Comparison of ENCODE assay signal across 8 mouse cellular contexts in the genomic region with DNA sequence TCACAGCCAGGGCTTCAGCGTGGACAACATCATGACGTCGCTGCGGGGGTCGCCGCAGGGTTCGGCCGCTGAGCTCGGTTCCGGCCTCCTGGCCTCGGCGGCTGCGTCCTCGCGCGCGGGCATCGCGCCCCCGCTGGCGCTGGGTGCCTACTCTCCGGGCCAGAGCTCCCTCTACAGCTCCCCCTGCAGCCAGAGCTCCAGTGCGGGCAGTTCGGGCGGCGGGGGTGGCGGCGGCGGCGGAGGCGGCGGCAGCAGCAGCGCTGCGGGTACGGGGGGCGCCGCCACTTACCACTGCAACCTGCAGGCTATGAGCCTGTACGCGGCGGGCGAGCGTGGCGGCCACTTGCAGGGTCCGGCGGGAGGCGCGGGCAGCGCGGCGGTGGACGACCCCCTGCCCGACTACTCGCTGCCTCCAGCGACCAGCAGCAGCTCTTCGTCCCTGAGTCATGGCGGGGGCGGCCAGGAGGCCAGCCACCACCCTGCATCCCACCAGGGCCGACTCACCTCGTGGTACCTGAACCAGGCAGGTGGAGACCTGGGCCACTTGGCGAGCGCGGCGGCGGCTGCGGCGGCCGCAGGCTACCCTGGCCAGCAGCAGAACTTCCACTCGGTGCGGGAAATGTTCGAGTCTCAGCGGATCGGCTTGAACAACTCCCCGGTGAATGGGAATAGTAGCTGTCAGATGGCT. TPM values are rescaled to one million over a fixed set of nuclear protein-coding genes. Genes with fewer than 3 reads are reported as not detected.
DNase-seq lines count a peak whose midpoint lies in the region; ATAC-seq and TF ChIP-seq lines count a peak whose summit lies in the region.

No protein-coding gene starts in this region.

- peak overlapping the region; percentile 96 for H3K27ac ChIP-seq in embryonic facial prominence, embryonic 14.5 days (replicated peaks; ENCODE audit: low read depth, low read length)
- peak overlapping the region; percentile 90 for H3K27ac ChIP-seq in hindbrain, embryonic 10.5 days
- H3K27ac ChIP-seq in limb, embryonic 15.5 days, result peak overlapping the region; percentile 97

- H3K9ac ChIP-seq in embryonic facial prominence, embryonic 14.5 days (ENCODE audit: low read depth, low read length), result peak overlapping the region; percentile 92
- H3K9ac ChIP-seq in limb, embryonic 15.5 days, result peak overlapping the region; percentile 78

- peak; percentile 77 for DNase-seq in 3134 (ENCODE audit: extremely low read depth, insufficient read length, low spot score)
- peak; percentile 46 for DNase-seq in CD4-positive, CD25-positive, alpha-beta regulatory T cell, adult 2 months (ENCODE audit: low read depth, low spot score)
- DNase-seq in embryonic facial prominence, embryonic 14.5 days (ENCODE audit: low spot score), result no peak
- peak; percentile 60 for DNase-seq in hindbrain, embryonic 10.5 days (ENCODE audit: low spot score)
- no peak for DNase-seq in yolk sac, embryonic 10.5 days (ENCODE audit: low spot score)
- no peak for DNase-seq in right cerebral cortex, postnatal 25 days

- 0 out of 2 replicates have a peak, but pooled peaks cover 3% of the 10 kb centered on the region for H3K4me1 ChIP-seq in embryonic facial prominence, embryonic 14.5 days (ENCODE audit: control insufficient read depth, insufficient read depth, low read length)
- peaks cover 63% of the 10 kb centered on the region for H3K4me1 ChIP-seq in hindbrain, embryonic 10.5 days (replicated peaks)
- peaks cover 49% of the 10 kb centered on the region for H3K4me1 ChIP-seq in limb, embryonic 15.5 days

- peaks cover 84% of the 10 kb centered on the region for H3K27me3 ChIP-seq in embryonic facial prominence, embryonic 14.5 days (replicated peaks; ENCODE audit: control insufficient read depth, insufficient read depth, low read length)
- H3K27me3 ChIP-seq in hindbrain, embryonic 10.5 days (ENCODE audit: insufficient read depth, poor library complexity, severe bottlenecking), result peaks cover 100% of the 10 kb centered on the region
- peaks cover 59% of the 10 kb centered on the region for H3K27me3 ChIP-seq in limb, embryonic 15.5 days
- H3K27me3 ChIP-seq in myocyte (ENCODE audit: control insufficient read depth, insufficient read depth, insufficient read length), result no peaks in the 10 kb centered on the region

- no peaks in the 10 kb centered on the region; the same call in 1 of the 2 replicates for H3K36me3 ChIP-seq in embryonic facial prominence, embryonic 14.5 days (ENCODE audit: control insufficient read depth, insufficient read depth, low read length)
- 0 out of 2 replicates have a peak, but pooled peaks cover 9% of the 10 kb centered on the region for H3K36me3 ChIP-seq in hindbrain, embryonic 10.5 days
- H3K36me3 ChIP-seq in limb, embryonic 15.5 days, result no peaks in the 10 kb centered on the region
- peaks cover 3% of the 10 kb centered on the region for H3K36me3 ChIP-seq in myocyte (ENCODE audit: control insufficient read depth, insufficient read depth)

- 0% methylated on average over 17 of the region's 73 CpGs for WGBS in embryonic facial prominence, embryonic 14.5 days
- WGBS in hindbrain, embryonic 10.5 days, result under 1% methylated on average over 73 of the region's 73 CpGs
- WGBS in limb, embryonic 15.5 days, result under 1% methylated on average over 66 of the region's 73 CpGs

- ATAC-seq in embryonic facial prominence, embryonic 14.5 days (ENCODE audit: low read depth), result no peak
- no peak for ATAC-seq in limb, embryonic 15.5 days (ENCODE audit: insufficient number of reproducible peaks, low FRiP score, low TSS enrichment, low read depth)

- H3K4me3 ChIP-seq in embryonic facial prominence, embryonic 14.5 days (ENCODE audit: low read depth, low read length), result peak overlapping the region; percentile 67
- H3K4me3 ChIP-seq in hindbrain, embryonic 10.5 days, result peak overlapping the region; percentile 63
- peak overlapping the region; percentile 68 for H3K4me3 ChIP-seq in limb, embryonic 15.5 days
- peak overlapping the region; percentile 80 for H3K4me3 ChIP-seq in myocyte

- H3ac ChIP-seq in myocyte (ENCODE audit: control insufficient read depth, insufficient read length), result peak overlapping the region; percentile 85

- H3K9me3 ChIP-seq in embryonic facial prominence, embryonic 14.5 days (ENCODE audit: control insufficient read depth, low read length), result no peaks in the 10 kb centered on the region
- no peaks in the 10 kb centered on the region for H3K9me3 ChIP-seq in hindbrain, embryonic 10.5 days
- no peaks in the 10 kb centered on the region for H3K9me3 ChIP-seq in limb, embryonic 15.5 days

- peak; percentile 77 for TF ChIP-seq POLR2A in myocyte (IDR thresholded peaks at IDR 0.05; ENCODE audit: insufficient read length, low read depth)

- peaks cover 25% of the 10 kb centered on the region for H3K79me2 ChIP-seq in myocyte (ENCODE audit: control insufficient read depth, insufficient read depth)

- peak overlapping the region; percentile 89 for H3K4me2 ChIP-seq in embryonic facial prominence, embryonic 14.5 days (ENCODE audit: low read depth, low read length)
- H3K4me2 ChIP-seq in limb, embryonic 15.5 days, result peak overlapping the region; percentile 92
- H3K4me2 ChIP-seq in myocyte (ENCODE audit: low read depth), result peak overlapping the region; percentile 80

TF ChIP-seq in myocyte, 11 proteins besides CTCF, POLR2A, EP300 and RAD21:
- TF ChIP-seq MAX (IDR thresholded peaks at IDR 0.05; ENCODE audit: low read depth), result no peak
- peak; percentile 69 for TF ChIP-seq POLR2AphosphoS2 (IDR thresholded peaks at IDR 0.05; ENCODE audit: insufficient read length, low read depth)

RNA-seq across cellular contexts. Expression of gene Foxc1, which starts 1.8 kb away (rescaled TPM):
- 6.7 and 7.3 TPM in 2 replicates for polyA plus RNA-seq in embryonic facial prominence, embryonic 14.5 days (2014; fragmentation: Nextera tagmentation; extraction: Ambion mirVana)
- polyA plus RNA-seq in hindbrain, embryonic 10.5 days (2016; fragmentation: Nextera tagmentation; extraction: Ambion mirVana), result 2.9 and 3.7 TPM in 2 replicates
- polyA plus RNA-seq in limb, embryonic 15.5 days (2015; fragmentation: Nextera tagmentation; extraction: Ambion mirVana), result 2.0 and 3.1 TPM in 2 replicates
- 3.4 TPM for polyA plus RNA-seq in myocyte (2012; fragmentation: generic; extraction: Trizol)

Comparison
In these comparisons a context has a peak if more than half of its experiments do, and no peak if none do; other contexts are left out.
1. DNase-seq: peak in 3134 (single experiment), CD4-positive, CD25-positive, alpha-beta regulatory T cell, adult 2 months (single experiment) and hindbrain, embryonic 10.5 days (single experiment); none in embryonic facial prominence, embryonic 14.5 days (single experiment), yolk sac, embryonic 10.5 days (single experiment) and right cerebral cortex, postnatal 25 days (single experiment).
2. Peak in every context shown above with its lines, with median percentiles within 50 percentile points of each other: H3K27ac ChIP-seq, H3K4me2 ChIP-seq and H3K4me3 ChIP-seq.